Mouse (Mus musculus) heart, postnatal 0 days (tissue): ENCODE measurements around the gene Fhl2.

ENCODE experiments used
- CTCF ChIP-seq: IDR thresholded peaks from 2 replicates; pipeline ENCODE4 v1.5.1; 2016; ENCODE audit warnings: antibody characterized with exemption, control low read depth, low read depth
- EP300 ChIP-seq: IDR thresholded peaks from 2 replicates; pipeline ENCODE4 v1.6.1; 2016; ENCODE audit warnings: antibody characterized with exemption, low read depth

DNA sequence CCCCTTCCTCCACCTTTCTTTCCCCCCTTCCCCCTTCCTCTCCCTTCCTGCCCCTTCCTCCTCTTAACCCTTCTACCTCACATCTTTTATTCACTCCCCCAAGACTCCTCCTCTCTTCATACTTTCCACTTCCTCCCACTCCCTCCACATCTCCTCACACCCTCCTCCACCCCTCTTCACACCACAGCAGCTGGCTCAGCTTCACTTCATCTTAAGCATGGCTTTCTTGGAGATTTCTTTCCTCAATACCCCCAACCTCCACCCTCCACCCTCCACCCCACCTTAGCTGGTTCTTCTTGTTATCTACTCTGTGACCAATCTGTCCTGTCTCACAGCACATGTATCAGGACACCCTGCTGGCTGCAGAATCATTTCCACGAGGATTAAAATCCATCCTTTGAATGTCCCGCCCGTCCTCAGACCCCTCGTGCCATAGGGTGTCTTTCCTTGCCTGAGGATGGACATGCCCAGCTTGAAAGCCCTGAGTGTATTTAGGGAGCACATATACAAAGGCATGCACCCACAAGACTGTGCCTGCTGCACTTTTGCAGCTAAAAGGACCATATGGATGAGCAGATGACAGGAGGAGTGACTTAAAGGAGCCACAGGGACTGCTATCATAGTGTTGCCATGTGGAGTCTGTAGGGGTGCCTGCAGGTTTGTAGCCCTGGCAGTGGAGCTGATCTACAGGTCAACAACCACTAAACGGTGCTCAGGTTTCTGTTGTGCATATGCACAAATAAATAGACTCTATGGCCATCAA is 66.4 kb downstream of the Fhl2 start:
- no peak for TF ChIP-seq CTCF
- no peak for TF ChIP-seq EP300
